Mouse (Mus musculus) thymus, postnatal 14 days (tissue): Measurements from ENCODE around the gene Ecel1.

Experiments used
- DNase-seq: peaks from one replicate; pipeline ENCODE4 v3.0.0; 2021

Ecel1 gene

DNA sequence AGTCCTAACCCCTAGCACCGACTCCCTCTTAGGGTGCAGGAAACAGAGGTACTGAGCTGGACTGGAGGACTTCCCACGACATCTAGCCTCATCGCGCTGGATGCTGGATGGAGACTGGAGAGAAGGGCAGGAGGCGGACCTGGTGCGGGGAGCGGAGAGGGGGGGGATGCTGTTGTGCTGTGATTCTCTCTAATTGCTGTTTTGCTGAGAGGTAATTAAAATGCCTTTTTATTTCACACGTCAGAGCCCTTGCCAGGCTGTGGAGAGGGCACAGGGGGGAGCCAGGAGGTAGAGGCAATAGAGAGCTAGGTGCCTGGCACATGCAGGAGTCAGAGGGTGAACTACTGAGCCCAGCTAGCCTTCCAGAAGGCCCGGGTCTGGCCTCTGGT lies 8.5 kb upstream of the Ecel1 start:
- DNase-seq, result no peak

DNA sequence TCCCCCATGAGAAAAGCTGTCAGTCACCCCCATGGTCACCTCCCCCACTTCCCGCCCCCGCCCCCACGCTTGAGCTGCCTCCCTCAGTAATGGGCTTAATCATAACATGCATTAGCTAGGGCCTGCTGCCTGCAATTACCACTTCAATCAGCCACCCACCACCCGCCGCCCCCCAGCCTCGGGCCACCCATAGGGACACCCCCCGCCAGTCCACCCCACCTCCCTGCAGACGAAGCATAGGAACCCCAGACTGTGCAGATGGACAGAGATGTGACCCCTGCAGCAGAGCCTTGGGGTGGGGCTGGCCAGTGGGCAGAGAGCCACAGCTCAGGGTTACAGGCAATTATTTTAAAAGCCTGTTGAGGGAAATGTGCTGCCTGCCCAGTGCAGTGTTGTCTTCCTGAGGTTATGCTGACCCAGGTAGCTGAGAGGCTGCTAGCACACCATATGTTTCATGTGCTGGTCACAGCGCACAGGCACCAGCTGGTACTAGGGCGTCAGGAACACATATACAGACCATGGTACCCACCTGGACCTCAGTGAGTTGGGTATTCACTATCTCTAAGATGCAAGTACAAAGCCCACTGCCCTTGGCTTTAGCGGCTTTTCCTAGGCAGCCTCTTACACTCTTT lies 8.0 kb upstream of the Ecel1 start:
- DNase-seq, result no peak

DNA sequence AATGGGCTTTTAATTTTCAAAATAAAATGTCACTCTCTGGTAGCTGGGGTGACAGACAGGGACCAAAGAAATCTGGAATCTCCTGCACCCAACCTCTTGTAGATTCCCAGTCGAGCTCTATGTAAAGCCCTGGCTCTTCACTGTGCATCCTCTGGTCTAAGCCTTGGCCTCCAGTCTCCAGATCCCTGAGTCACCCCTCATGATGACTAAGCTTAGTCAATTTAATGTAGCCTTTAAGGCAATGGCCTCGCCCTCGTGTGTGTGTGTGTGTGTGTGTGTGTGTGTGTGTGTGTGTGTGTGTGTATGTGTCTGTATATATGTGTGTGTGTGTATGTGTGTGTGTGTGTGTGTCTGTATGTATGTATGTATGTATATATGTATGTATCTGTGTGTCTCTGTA lies 3.1 kb upstream of the Ecel1 start:
- DNase-seq, result no peak

DNA sequence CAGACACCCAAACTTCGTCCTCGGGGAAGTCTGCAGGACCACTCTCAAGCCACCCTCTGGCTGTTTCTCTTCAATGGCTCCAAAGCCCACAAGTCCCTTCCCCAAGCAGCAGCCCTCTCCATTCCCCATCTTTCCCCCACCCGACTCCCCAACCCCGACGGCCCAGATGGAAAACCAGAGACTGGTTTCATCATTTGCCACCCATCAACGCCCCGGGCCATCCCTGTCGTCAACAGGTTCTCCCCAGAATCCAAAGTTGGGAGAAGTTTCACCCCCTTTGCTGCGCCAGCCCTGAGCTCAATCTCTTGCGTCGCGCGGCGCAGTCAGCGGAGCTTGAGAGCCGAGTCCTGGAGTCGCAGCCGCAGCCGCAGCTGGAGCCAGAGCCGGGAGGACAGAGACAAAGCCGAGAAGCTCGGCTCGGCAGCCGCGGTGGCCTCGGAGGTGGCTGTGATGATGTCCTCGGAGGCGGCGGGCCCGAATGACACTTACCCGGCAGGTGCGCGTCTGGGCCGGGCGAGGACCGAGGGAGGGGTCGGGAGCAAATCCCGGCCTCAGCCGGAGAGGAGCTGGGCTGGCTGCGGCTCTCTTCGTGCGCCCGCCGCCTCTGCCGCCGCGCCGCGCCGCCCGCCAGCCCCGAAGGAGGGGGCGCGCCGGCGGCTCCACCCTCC lies 656 bp downstream of the Ecel1 start:
- DNase-seq, result no peak

DNA sequence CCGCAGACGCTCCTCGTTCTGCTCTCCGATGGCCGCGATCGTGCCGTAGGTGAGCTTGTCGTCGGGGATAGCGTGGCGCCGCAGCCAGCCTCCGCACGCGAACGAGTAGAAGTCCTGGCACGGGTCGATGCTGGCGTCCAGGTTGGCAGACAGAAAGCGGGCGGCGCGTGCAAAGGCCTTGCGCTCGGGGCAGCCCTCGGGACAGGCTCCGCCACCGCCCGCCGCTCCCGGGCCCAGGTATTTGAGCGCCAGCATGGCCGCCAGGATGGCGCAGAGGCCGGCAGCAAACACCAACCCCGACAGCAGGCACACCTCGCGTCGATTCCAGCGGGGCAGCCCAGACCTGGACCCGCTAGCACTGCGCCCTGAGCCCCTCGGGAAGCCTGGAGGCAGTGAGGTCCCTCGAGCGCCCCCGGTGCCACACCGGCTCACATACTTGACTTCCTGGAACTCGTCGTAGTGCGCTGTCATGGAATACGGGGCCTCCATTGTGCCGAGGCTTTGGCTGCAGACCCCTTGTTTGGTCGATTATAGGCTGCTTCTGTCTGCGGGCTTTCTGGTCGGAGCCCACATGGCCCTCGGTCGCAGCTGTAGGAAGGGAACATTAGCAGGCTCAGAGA lies 1.7 kb downstream of the Ecel1 start:
- no peak for DNase-seq

DNA sequence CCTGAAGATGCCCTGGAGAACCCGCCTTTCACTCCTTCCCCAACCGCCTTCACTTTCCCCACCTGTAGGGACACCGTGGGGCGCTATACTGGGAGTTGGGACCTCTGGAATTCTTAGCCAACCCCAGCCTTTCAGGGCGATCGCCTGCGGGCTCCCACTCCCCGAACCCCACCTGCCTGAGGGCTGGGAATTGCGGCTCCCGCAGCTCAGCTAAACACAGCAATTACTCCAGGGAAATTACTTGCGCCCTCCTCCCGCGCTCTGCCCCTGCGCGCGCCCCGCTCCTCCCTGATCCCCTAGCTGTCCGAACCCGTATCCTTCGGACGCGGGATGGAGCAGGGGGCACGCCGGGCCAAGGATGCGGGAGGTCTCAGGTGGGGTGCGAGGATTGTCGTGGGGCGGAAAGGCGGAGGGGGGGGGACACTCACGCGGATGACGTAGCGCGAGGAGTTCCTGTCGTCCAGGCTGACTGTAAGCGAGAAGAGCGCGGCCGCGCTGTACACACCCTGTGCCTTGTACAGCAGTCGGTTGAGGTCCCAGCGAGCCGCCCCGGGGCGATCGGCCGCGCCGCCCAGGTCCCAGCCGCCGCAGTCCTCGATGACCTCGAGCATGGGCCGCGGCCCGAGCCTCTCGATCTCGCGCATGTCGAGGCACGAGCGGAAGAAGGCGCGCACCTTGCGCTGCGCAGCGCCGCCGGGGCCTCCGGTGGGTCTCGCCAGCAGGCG lies 2.4 kb downstream of the Ecel1 start:
- no peak for DNase-seq

DNA sequence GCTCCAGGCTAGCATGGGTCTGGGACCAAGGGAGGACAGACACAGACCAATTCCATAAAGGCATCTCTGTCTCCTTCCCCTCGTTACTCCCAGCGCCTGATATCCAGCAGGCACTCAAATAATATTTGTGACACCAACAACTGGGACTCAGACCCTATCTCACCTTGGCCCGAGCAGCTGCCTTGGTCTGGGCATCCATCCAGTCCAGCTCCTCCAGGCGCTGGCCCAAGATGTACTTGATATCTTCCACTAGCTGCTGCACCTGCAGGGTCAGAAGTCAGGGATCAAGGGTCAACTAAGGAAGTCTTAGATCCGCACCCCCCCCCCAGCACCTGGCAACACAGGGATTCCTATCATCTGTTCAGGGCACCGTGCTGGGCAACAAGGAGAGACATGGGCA lies 5.0 kb downstream of the Ecel1 start:
- no peak for DNase-seq

DNA sequence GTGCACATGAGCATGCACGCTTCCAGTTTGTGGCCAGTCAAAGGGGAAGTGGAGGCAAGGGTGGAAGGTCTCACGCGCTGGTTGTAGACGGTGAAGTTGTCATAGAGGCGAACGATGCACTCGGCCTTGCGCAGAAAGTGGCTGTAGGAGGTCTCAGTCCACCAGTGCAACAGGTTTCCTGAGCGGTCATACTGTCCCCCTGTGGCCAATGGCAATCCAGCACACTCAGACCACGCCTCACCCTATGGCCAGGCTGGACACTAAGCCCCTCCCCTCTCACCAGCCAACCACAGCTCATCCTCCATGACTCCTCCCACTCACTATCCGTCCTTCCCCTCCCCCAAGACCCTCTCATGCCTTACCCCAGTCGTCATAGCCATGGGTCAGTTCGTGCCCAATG lies 6.9 kb downstream of the Ecel1 start:
- no peak for DNase-seq

DNA sequence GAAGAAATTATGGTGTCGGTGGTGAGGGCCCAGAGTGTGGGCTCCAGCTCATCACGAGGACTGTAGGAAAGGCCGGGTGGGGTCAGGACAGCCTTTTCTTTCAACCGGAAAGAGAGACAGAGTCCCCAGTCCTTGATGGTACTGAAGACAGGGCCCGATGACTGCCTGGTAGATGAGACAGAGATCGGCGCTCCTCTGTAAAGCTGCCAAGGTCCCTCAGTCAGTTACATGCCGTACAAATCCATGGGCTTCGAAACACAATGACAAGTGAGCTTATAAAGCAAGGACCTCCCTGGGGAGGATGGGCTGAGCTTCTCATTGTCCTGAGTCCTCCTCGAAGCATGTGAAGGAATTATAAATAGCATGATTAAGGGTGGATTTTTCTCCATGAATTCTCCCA lies 13.2 kb downstream of the Ecel1 start:
- DNase-seq, result no peak

DNA sequence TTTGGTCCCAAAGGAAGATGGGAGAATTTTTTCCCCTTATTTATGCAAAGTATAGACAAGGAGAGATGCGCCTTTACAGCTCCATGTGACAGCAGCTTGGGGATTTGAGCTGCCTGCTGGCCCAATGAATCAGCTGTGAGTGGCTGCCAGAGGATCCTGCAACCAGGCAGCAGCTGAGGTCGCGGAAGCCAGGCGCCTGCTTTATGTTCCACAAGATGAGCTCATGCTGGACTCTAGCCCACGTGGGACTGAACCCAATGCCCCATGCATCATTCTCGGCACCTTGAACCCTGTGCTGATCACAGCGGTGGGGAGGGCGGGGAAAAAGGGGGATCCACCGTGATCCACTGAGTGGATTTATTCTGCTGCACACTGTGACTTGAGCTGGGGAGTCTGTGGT lies 13.9 kb downstream of the Ecel1 start:
- DNase-seq, result no peak

DNA sequence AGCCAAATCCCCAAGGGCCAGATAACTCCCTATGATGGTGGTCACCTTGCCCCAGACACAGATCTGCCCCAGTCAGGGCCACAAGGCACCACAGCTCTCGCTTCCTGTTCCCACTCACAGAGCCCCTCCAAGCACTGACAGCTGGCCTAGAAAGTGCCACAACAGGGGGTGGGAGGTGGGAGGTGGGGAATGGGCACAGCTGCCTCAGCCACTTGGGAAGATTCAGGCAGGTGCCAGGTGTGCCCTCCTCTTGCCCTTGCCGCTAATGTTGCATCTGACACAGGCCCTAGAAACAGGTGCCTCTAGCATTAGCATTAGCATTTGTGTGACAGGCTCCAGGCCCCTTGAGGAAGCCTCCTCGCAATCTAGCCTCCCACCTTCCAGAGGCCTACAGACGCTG lies 14.8 kb downstream of the Ecel1 start:
- DNase-seq, result no peak

DNA sequence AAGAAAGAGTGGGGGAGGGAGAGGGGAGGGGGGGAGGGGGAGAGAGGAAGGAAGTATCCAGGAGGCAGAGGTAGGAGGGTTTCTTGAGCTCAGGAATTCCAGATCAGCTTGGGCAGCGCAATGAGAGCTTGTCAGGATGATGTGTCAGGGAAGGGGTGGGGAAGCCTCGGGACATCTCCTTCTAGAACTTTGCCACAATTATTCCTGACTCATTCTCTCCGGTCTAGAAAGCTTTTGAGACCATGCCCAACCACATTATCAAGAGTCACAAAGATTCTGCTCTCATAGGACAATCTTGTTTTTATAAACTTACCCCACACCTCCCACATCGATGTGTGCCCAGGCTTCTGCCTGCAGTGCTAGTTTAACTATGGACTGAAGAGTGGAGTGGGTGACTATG lies 24.5 kb downstream of the Ecel1 start:
- no peak for DNase-seq

DNA sequence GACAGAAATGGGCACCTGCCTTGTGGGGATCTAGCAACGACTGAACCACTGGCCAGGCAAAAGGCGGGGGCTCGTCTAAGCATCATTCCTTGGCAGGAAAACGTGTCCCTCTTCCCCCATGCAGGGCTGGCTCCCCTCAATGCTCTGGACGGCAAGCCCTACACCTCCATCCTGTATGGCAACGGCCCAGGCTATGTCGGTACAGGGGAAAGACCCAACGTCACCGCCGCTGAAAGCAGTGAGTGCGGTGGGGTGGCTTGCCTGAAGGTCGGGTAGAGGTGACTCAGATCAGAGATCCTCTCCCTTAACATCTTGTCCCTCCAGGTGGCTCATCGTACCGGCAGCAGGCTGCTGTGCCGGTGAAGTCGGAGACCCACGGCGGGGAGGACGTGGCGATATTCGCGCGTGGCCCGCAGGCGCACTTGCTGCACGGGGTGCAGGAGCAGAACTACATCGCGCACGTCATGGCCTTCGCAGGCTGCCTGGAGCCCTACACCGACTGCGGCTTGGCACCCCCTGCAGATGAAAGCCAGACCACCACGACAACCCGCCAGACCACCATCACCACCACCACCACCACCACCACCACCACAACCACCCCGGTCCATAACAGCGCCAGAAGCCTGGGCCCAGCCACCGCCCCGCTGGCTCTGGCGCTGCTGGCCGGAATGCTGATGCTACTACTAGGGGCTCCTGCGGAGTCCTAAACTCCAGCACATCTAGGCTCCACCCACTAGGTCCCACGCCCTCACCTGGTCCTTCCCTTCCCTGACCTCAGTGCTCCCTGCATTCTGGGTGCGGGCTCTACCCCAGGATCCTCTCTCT lies 28.9 kb downstream of the Ecel1 start:
- peak; percentile 42 for DNase-seq

DNA sequence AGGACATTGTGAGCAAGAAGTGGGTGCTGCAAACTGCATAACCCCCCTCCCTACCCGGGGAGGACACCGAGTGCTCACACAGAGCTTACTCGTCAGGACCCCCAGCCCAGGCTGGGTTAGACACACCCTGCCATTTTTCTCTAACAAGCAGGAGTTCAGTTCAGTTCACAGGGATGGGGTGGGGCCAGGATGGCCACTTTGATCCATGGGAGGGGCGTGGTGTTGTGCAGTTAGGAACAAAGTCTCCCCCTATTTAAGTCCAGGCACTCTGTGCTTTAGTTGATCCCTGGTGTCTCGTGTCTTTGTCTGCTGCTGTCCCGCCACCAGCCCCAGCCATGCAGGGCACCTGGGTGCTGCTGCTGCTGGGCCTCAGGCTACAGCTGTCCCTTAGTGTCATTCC lies 31.6 kb downstream of the Ecel1 start, which contains the start of gene Akp3:
Akp3 (plus strand) TSS at position 301 of the 400 bp plus-strand sequence.
- DNase-seq, result no peak

DNA sequence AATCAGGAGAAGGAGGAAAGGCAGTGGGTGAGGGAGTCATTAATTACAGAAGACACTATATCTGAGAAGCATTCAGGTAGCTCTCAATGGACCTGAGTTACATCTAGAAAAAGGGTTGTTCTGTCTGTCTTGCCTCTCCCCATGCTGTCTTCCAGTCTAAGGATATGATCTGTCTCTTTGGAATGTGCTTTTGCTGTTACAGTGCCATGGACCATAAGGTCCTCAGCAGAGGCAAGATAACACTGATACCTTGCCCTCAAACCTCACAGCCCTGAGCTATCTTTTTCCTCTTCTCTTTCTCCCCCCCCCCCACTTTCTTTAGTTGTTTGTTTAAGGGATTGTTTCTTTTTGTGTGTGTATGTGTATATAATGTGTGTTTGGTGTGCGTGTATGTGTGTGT lies 41.5 kb downstream of the Ecel1 start:
- no peak for DNase-seq

DNA sequence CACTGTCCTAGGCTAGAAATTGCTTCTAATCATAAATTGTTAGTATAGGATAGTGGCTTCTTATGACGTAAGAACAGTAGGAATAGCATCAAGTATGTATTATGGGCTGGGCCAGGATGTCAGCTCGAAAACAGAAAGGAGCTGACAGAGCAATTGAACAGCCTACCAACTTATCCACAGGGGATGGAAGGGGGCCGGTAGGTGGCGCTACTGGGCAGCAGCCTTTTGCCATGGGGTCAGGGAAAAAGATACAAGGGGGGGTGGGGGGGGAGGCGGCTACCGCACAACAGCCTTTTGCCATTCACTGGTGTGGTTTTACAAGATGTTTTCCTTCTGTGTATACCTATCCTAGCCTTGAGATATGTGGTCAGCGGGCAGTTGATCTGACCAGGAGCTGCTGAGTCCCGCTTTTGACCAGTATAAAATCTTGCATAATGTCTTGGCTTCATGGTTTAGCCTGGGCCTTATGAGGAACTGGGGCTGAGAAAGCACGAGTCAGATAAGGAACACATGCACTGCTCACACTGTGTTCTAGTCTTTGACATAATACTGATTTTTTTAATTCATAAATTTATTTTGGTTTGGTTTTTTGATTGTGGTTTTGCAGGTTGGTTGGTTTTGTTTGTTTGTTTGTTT lies 44.5 kb downstream of the Ecel1 start:
- peak; percentile 17 for DNase-seq

DNA sequence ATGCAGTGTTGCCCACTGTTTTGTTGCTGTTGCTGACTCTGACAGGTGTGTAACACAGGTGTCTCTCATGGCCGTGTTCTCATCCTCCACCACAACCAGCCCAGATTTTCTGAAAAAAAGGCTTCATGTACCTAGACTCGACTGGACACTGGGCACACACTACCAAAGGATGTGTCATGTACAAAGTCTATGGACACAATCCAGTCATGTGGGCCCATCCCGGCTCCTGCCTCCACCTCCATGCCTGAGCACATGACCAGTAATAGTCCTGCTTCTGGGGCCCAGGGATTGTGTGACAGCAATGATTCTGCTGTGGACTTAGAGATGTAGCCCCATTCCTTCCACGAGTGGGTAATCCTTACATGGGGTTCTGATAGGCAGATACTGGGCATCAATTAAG lies 47.8 kb downstream of the Ecel1 start:
- DNase-seq, result no peak

DNA sequence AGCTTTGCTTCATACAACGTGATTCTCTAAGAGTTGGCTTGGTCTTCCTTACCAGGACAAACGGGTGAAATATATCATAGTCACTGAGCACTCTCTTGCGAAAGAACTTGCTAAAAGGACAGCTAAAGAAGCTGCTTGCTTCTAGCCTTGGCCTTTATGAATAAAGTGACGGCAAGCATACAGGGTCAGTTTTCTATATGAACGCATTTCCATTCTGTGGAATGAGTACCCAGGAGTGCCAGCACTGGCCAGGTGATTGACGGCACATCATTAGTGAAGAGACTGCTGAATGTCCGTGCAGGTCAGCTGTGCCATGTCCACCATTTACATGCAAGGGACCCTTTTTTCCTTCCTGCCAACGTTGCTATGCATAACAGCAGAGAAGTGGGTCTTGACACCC lies 49.8 kb downstream of the Ecel1 start:
- DNase-seq, result no peak

DNA sequence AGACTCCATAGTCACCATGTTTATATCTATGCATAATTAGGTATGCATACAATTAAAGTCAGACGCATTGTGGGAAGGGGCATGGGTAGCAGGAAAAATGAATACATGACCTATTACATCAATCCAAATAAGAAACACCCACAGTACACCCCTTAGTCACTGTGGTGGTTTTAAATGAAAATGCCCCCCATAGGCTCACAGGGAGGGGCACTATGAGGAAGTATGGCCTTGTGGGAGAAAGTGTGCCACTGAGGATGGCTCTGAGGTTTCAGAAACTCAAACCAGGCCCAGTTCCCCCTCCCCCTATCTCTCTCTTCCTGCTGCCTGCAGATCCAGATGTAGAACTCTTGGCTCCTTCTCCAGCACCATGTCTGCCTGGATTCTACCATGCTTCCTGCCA lies 52.4 kb downstream of the Ecel1 start:
- DNase-seq, result no peak

DNA sequence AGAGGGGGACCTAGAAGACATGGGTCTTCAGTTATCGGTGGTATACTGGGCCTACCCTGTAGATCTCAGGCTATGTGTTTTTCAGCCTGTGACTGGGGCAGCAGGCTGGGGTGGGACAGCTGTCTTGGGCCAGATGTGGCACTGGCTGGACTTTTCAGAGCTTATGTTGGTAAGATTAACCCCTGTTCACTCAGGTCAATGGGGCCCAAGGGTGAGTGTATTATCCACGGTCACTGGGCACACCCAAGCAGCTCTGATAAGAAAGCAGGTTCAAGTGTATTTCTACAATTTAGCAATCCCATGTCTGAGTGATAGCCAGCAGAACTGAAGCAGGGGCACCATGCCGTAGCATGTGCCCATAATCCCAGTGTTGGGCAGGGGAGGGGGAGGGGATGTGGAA lies 54.2 kb downstream of the Ecel1 start:
- DNase-seq, result no peak

DNA sequence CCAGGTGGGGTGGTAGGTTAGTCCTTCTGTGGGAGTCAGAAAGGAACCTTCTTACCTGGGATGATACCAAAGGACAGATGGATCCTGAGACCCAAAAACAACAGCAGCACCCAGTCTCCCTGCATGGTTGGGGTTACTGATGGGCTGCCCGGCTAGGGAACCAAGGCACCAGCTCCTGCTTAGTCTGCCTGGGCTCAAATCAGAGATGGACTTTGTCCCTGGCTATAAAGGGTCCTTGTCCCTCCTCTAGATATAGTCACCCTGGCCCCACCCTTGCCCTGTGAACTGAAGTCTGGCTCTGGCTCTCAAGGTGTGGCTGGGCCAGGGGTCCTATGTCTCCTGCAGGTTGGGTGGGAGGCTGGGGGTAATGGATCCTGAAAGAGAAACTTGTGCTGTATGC lies 54.9 kb downstream of the Ecel1 start, which contains the start of gene Alpi:
Alpi (minus strand) TSS at position 196 of the 400 bp plus-strand sequence.
- no peak for DNase-seq

DNA sequence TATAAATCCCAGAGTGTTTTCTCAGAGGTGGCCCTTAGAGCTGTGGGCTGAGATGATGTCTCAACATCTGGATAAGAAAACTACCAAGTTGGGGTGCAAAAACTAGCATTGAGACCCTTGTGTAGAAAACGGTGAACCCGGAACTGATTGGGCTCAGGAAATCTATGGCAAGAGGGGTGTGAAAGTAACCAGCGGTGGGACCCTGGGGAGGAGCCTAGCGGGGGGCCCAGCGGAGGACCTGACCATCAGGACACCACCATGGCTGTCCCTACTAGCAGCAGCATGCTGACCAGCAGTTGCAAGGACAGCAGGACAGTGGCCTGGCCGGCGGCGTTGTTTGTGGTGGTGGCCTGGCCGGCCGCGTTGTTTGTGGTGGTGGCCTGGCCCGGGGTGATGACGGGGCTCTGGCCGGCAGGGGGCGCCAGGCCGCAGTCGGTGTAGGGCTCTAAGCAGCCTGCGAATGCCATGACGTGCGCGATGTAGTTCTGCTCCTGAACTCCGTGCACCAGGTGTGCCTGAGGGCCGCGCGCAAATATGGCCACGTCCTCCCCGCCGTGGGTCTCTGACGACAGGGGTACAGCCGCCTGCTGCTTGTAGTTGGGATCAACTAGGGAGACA lies 57.9 kb downstream of the Ecel1 start:
- peak; percentile 56 for DNase-seq
